Mouse (Mus musculus) hindbrain, embryonic 11.5 days (tissue): ENCODE data around the gene Mctp2. TPM values are rescaled to one million over a fixed set of nuclear protein-coding genes. Genes with fewer than 3 reads are reported as not detected.
A peak's percentile ranks its signal among the peaks of the same experiment; 100 is the strongest.

Experiments
- ATAC-seq: fragments of 200-750 bp; cut with Nextera tagmentation; 2 replicates; pipeline ENCODE4 v1.8.0; 2017; ENCODE audit warnings: mild to moderate bottlenecking, moderate TSS enrichment, moderate library complexity; ENCODE audit not compliant: low FRiP score
- DNase-seq: peaks from one replicate; pipeline ENCODE4 v3.0.0-alpha.2; 2015; ENCODE audit warnings: low spot score
- H3K27ac ChIP-seq: fragments of 300-500 bp; sonication (generic); 2 replicates; pipeline ENCODE4 v1.5.1; 2014; ENCODE audit warnings: mild to moderate bottlenecking, low read depth, low read length
- H3K27me3 ChIP-seq: fragments of 300-500 bp; sonication (generic); 2 replicates; pipeline ENCODE4 v1.6.1; 2014; ENCODE audit warnings: mild to moderate bottlenecking, low read length, moderate library complexity, mixed read lengths; ENCODE audit not compliant: control insufficient read depth, insufficient read depth
- H3K36me3 ChIP-seq: fragments of 300-500 bp; sonication (generic); 2 replicates; pipeline ENCODE4 v1.6.1; 2014; ENCODE audit warnings: mild to moderate bottlenecking, low read length, moderate library complexity, mixed read lengths; ENCODE audit not compliant: control insufficient read depth, insufficient read depth
- H3K4me1 ChIP-seq: fragments of 300-500 bp; sonication (generic); replicated peaks from 2 replicates; pipeline ENCODE4 v1.6.1; 2014; ENCODE audit warnings: low read length, mixed read lengths; ENCODE audit not compliant: control insufficient read depth, insufficient read depth
- H3K4me2 ChIP-seq: fragments of 300-500 bp; sonication (generic); replicated peaks from 2 replicates; pipeline ENCODE4 v1.6.1; 2014; ENCODE audit warnings: mild to moderate bottlenecking, low read depth, low read length
- H3K4me3 ChIP-seq: fragments of 300-500 bp; sonication (generic); 2 replicates; pipeline ENCODE4 v1.5.1; 2014; ENCODE audit warnings: low read depth, low read length
- H3K9ac ChIP-seq: fragments of 300-500 bp; sonication (generic); 2 replicates; pipeline ENCODE4 v1.6.1; 2014; ENCODE audit warnings: low read depth, low read length
- H3K9me3 ChIP-seq: fragments of 300-500 bp; sonication (generic); 2 replicates; pipeline ENCODE4 v1.6.1; 2016; ENCODE audit warnings: low read length; ENCODE audit not compliant: control insufficient read depth
- WGBS: fragments of 180-500 bp; shearing (Covaris S2); extraction: QIAGEN DNeasy Blood & Tissue Kit; methylation state at CpG from one replicate; pipeline ENCODE4 v1.1.7; 2014; 5-methylcytosine and 5-hydroxymethylcytosine counted together
- polyA plus RNA-seq: library from polyadenylated mRNA; unstranded; fragments of >200 nt; fragmentation: Nextera tagmentation; extraction: Ambion mirVana; gene quantifications from 2 replicates; pipeline ENCODE4 v1.2.1, GENCODE M21; 2014

Gene Mctp2
- polyA plus RNA-seq, 1 experiment from 2014 or later: 0.12 TPM

DNA sequence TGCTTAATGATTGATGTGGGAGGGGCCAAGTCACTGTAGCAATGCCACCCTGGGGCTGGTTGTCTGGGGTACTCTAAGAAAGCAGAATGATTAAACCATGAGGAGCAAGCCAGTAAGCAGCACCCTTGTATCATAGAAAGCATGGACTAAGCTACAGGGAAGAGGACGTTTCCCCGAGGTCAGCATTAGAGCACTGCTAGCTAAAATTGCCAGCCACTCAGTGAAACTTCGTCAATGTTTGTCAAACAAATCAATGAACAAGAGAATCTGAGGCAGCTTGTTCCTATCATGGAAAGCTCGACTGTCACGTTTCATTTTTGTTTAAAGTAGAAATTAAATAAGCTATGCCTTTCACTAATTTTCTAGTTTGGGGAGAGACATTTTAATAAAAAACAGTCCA is 124.8 kb downstream of the Mctp2 start:
- Histone ChIP-seq H3K27ac (no peak overlapping the region), H3K4me2 (no peak overlapping the region), H3K36me3 (no peaks in the 10 kb centered on the region), H3K4me1 (no peaks in the 10 kb centered on the region), H3K9me3 (no peaks in the 10 kb centered on the region), H3K4me3 (no peak overlapping the region), H3K9ac (no peak overlapping the region), H3K27me3 (no peaks in the 10 kb centered on the region)
- ATAC-seq (no peak), DNase-seq (no peak)
- 81% methylated on average over 5 of the region's 5 CpGs for WGBS

DNA sequence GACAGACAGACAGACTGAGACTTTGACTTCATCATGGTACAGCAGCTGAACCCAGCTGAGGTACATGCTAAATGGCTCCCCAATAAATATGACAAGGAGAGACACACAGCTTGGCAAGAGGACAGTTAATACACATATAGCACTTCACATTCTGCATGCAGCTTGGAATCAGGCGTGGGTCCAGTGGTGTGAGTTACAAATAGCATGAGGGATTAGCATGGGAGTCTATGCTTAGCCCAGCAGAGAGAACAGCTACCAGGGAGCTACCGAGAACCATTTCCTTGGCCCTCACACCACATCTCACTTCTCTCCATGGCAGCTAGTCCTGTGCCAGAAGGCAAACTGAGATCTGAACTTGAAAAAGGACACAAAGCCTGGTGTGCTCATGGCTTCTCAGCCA is 137.1 kb downstream of the Mctp2 start:
- DNase-seq (no peak), ATAC-seq (no peak)
- no peaks in the 10 kb centered on the region for H3K4me1 ChIP-seq
- H3K4me3 ChIP-seq: no peak overlapping the region
- no peak overlapping the region for H3K9ac ChIP-seq
- no peaks in the 10 kb centered on the region for H3K27me3 ChIP-seq
- H3K4me2 ChIP-seq: no peak overlapping the region
- H3K36me3 ChIP-seq: no peaks in the 10 kb centered on the region
- no peak overlapping the region for H3K27ac ChIP-seq
- H3K9me3 ChIP-seq: no peaks in the 10 kb centered on the region
- 88% methylated on average over 2 of the region's 2 CpGs for WGBS

- no peaks in the 10 kb centered on the region for H3K36me3 ChIP-seq
- no peaks in the 10 kb centered on the region for H3K27me3 ChIP-seq
- DNase-seq: no peak
- H3K4me2 ChIP-seq: no peak overlapping the region
- H3K27ac ChIP-seq: no peak overlapping the region
- no peak overlapping the region for H3K4me3 ChIP-seq
- no peaks in the 10 kb centered on the region for H3K4me1 ChIP-seq
- H3K9ac ChIP-seq: no peak overlapping the region
- ATAC-seq: no peak
- H3K9me3 ChIP-seq: no peaks in the 10 kb centered on the region
- 85% methylated on average over 13 of the region's 13 CpGs for WGBS
Measured at GRCm38 (mm10) chr7:72165726-72166701, 140.4 kb downstream of the Mctp2 start.

DNA sequence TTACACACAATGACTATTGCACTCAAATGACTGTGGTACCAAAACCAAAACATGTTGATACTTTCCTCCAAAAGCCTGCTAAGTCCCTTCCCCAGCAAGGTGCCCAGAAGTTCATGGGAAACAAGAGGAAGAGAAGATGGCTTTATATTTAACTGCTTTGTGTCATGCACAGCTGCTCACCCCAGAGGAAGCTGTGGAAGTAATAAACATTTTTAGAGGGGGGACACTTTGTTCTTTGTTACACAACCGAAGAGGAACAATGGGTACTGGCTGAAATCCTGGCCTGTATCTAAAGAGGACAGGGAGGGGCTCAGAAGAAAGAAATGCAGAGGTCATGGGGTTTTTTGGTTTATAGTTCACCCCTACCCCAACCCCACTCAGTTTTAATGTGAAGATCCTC is 144.2 kb downstream of the Mctp2 start:
- Histone ChIP-seq H3K36me3 (no peaks in the 10 kb centered on the region), H3K4me1 (no peaks in the 10 kb centered on the region), H3K4me3 (no peak overlapping the region), H3K9me3 (no peaks in the 10 kb centered on the region), H3K27ac (no peak overlapping the region), H3K27me3 (no peaks in the 10 kb centered on the region), H3K9ac (no peak overlapping the region), H3K4me2 (no peak overlapping the region)
- 4% methylated on average over 1 of the region's 1 CpGs for WGBS
- DNase-seq (no peak), ATAC-seq (no peak)

DNA sequence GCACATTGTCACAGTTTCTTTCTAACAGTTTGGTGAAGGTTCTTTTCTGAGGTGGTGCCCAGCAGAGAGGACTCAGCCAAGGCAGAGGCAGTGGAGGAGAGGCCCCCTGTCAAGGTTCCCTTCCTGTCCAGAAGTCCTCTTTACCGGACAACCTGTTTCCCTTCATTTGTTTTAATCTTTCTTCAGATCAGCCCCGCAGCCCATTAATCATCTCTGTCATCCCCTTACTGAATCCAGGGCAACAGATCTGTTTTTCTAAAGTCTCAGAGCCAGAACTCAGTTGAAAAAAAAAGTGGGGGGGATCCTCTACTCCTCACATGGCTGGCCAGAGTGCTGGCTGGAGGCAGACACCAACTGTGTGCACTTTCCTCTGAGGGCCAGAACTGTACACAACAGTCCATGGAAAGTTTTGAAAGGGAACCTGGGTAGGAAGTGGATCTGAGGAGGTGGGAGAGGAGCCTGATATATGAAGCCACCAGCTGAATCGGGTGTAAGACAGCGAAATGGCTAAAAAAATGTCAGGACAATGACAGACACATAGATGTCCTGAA is 146.8 kb downstream of the Mctp2 start:
- H3K36me3 ChIP-seq: no peaks in the 10 kb centered on the region
- no peak overlapping the region for H3K4me2 ChIP-seq
- H3K4me3 ChIP-seq: no peak overlapping the region
- WGBS: 60% methylated on average over 4 of the region's 4 CpGs
- no peaks in the 10 kb centered on the region for H3K9me3 ChIP-seq
- no peaks in the 10 kb centered on the region for H3K27me3 ChIP-seq
- no peak overlapping the region for H3K9ac ChIP-seq
- no peak overlapping the region for H3K27ac ChIP-seq
- DNase-seq (no peak), ATAC-seq (no peak)
- H3K4me1 ChIP-seq: no peaks in the 10 kb centered on the region

DNA sequence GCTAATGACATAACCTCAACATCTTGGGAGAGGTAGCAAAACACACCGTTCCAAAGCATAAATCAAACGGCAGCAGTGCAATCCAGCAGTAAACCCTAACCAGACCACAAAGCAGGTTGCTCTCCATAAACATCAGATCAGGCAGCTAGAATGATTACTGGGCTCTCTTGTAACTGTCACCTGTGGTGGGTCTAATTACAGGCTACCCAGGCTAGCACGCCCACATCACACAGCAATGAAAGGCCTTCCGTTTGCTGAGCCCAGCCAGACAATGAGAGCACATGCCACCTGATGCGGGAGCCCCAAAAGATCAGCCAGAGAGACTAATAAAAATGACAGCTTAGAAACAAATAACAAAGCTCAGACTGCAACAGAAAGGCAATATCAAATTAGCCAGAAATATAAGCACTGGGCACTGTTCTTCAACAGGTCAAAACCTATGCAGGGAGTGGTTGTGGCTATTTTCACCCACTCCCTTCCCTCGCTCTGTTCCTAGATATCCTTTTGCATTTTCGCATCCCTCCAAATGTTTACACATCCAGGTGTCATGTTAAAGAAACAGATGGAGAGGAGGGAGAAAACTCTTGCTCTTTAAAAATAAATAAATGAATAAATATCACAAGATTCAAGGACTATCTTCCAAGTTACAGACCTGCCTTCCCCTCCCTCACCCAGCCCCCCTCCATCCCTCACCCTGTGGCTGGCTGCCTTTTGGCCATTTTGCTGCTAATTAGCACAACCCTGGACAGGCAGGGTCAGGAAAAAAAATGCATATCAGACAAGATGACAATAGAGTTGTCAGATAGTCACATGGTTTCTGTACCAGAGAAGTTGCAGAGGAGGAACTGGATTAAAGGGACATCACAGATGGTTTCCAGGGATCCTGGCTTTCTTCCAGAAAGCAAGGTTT is 155.4 kb downstream of the Mctp2 start:
- Histone ChIP-seq H3K4me3 (no peak overlapping the region), H3K9me3 (no peaks in the 10 kb centered on the region), H3K27me3 (no peaks in the 10 kb centered on the region), H3K4me1 (no peaks in the 10 kb centered on the region), H3K36me3 (no peaks in the 10 kb centered on the region), H3K27ac (no peak overlapping the region), H3K9ac (no peak overlapping the region), H3K4me2 (no peak overlapping the region)
- 46% methylated on average over 7 of the region's 7 CpGs for WGBS
- ATAC-seq (0 out of 2 replicates have a peak, but pooled peaks have one; percentile 53), DNase-seq (no peak)

DNA sequence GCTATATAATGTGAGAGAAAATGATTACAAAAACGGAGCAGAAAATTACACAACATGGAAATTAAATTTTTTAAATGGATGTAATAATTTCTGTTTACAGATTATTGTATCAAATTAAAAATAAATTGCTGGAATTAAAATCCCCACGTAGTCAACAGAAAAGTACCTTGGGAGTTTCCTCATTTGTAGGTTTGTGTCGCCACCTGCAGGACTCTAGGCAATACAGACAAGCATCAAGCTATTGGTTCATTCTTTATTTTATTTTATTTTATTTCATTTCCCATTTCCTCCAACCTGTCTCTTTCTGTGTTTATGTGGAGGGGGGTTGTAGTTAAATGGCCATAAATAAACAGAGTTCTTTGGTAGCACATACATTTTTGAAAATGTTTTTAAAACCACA is 157.3 kb downstream of the Mctp2 start:
- WGBS: 20% methylated on average over 3 of the region's 3 CpGs
- Histone ChIP-seq H3K4me3 (no peak overlapping the region), H3K9me3 (no peaks in the 10 kb centered on the region), H3K9ac (no peak overlapping the region), H3K27me3 (no peaks in the 10 kb centered on the region), H3K27ac (no peak overlapping the region), H3K4me1 (no peaks in the 10 kb centered on the region), H3K36me3 (no peaks in the 10 kb centered on the region), H3K4me2 (no peak overlapping the region)
- DNase-seq (peak; percentile 63), ATAC-seq (no peak)

DNA sequence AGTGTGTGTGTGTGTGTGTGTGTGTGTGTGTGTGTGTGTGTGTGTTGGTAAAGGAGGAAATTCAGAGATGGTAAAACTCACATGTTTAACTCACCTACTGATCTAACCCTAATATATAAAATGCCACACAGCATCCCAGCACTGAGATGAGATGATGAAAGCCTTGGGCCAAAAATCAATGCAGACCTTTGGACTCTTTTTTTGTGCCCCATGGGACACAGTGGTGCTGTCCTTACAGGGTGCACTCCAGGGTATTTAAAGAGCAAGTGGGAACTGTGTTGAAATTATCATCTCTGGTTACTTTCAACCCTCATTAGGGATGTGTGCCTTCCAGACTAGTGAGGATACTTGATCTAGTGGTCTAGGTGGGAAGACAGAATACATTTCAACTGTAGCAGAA is 159.6 kb downstream of the Mctp2 start:
- no peak overlapping the region for H3K9ac ChIP-seq
- no peak overlapping the region for H3K27ac ChIP-seq
- no peaks in the 10 kb centered on the region for H3K9me3 ChIP-seq
- H3K36me3 ChIP-seq: no peaks in the 10 kb centered on the region
- H3K27me3 ChIP-seq: no peaks in the 10 kb centered on the region
- no peak for ATAC-seq
- H3K4me2 ChIP-seq: no peak overlapping the region
- H3K4me1 ChIP-seq: no peaks in the 10 kb centered on the region
- no peak for DNase-seq
- no peak overlapping the region for H3K4me3 ChIP-seq
